Mouse (Mus musculus): ENCODE data around the gene Fbln1.

The Fbln1 gene

GRCm38 (mm10) chr15:85206703-85207075, 940 bp downstream of the Fbln1 start:
- no peak for DNase-seq (ENCODE audit: low spot score)

DNA sequence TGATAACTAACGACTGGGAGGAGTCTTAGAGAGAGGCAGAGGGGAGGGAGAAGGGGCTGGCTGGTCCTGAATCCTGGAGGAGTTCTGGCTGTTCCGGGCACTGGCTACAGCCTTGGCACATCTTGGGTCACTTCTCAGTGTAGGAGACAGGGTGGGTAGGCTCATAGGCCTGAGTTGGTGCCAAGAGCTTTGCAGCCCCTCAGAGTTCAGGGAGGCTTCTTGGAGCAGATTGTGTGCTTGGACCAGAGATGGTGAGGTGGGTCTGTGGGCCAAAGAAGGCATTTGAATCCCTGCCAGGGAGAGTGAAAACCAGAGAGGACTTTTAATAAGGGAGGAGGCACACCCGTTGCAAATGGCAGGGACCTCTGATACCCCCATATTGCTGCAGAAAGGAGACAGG, 1.3 kb downstream of the Fbln1 start:
- no peak for DNase-seq (ENCODE audit: low spot score)

- peak; percentile 63 for DNase-seq (ENCODE audit: low spot score)
These were observed 2.0 kb downstream of the Fbln1 start for GRCm38 (mm10) chr15:85207763-85208162.

- DNase-seq (ENCODE audit: low spot score) = no peak
These were observed 2.6 kb downstream of the Fbln1 start for GRCm38 (mm10) chr15:85208332-85208731.

DNA sequence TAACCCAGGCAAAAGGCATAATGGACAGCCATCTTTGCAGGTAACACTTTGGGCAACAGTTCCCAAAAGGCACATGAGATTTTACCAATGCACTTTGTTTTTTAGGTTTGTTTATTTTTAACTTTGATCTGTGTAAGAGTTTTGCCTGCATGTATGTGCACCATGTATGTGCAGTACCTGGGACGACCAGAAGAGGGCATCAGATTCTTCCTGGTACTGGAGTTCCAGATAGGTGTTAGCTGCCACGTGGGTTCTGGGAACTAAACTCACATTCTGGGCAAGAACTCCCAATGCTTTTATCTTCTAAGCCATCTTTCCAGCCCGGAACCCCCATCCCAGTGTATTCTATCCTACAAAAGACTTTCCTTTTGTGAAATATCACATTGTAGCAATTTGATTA, 3.6 kb downstream of the Fbln1 start:
- no peak for DNase-seq (ENCODE audit: low spot score)

DNA sequence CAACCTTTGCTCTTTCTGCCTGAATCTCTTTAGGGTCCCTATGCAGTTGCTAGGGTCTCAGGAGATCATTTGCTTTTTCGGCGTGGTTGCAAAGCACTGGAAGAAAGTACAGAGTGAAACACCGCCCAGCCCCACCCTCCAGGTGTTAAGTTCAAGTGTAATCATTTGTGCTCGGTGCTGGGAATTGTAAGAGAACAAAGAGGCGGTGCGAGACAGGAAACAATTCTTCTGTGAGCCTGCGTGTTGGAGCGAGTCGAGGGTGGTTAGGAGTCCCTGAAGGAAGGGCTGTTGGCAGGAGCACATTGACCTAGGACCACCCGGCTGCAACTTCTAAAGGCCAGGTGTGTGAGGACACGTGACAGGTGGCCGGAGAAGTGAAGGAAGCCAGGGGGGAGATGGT, 4.9 kb downstream of the Fbln1 start:
- no peak for DNase-seq (ENCODE audit: low spot score)

- DNase-seq (ENCODE audit: low spot score) = no peak
These were observed 5.5 kb downstream of the Fbln1 start for GRCm38 (mm10) chr15:85211101-85211760.

GRCm38 (mm10) chr15:85216069-85216813, 10.5 kb downstream of the Fbln1 start:
- no peak for DNase-seq (ENCODE audit: low spot score)

DNA sequence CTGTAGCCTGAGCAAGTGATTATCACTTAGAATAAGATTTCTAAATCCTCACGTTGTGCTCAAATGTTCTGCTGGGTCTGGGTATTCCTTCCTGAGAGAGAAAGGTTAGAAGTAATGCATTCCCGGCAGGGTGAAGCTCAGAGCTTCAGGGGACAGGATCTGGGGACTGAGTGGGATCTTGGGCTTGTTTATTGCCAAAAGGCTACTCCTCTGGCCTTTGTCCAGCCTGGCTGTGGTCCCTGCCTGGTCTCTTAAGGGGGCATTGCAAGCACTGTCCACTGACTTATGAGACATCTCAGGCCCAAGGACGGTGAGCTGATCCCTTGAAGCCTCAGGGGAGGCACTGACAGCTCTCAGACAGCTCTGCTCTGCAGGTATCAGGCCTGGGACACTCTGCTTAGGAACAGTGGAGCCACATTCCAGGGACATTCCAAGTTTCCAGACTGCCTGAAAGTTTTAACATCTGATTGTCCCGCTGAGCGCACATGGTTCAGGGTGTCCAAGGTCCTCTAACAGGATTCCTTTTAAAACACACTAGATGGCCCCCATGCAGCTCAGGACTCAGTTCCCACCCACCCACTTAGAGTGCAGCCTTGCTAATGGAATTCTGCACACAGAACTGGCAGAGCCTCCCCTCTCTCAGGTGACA, 13.0 kb downstream of the Fbln1 start:
- DNase-seq (ENCODE audit: low spot score) = no peak

- no peak for DNase-seq (ENCODE audit: low spot score)
These were observed 14.6 kb downstream of the Fbln1 start for GRCm38 (mm10) chr15:85220371-85220770.

- DNase-seq (ENCODE audit: low spot score) = no peak
These were observed 15.5 kb downstream of the Fbln1 start for GRCm38 (mm10) chr15:85221115-85221854.

DNA sequence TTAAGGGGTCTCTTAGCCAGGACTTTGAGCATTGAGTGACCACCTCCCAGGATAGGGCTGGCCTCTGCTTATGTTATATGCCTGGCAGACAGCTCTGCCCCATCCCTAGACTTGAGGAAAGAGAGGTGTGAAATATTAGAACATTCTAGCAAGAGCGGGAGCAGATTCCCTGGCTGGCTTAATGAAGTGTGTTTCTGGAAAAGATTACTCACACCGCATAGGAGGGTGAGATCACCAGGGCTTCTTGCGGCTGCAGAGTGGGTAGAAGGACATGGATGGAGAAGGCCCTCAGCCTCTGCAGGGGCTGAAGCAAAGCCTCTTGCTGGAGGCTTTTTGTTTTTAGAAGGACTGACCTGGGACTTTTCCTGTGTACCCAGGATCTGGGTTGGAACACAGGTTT, 19.9 kb downstream of the Fbln1 start:
- DNase-seq (ENCODE audit: low spot score) = no peak

- no peak for DNase-seq (ENCODE audit: low spot score)
These were observed 21.1 kb downstream of the Fbln1 start for GRCm38 (mm10) chr15:85226841-85227240.

DNA sequence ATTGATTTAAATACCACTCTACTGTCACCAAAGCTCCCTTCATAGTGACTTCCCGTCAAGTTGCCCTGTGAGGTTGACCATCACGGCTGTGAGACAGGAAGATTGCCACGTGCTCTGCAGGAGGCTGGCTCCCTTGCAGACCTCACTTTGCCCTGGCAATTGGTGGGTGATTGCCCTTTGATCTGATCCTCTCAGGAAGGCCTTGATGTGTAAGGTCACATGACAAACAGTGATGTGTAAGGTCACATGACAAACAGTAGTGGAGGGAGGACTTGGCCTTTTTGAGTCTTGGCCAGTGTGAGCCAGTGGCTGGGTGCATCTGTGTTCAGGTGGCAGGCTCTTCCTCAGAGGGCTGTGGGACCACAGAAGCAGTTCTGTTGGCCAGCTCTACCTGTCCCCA, 22.8 kb downstream of the Fbln1 start:
- DNase-seq (ENCODE audit: low spot score) = no peak

DNA sequence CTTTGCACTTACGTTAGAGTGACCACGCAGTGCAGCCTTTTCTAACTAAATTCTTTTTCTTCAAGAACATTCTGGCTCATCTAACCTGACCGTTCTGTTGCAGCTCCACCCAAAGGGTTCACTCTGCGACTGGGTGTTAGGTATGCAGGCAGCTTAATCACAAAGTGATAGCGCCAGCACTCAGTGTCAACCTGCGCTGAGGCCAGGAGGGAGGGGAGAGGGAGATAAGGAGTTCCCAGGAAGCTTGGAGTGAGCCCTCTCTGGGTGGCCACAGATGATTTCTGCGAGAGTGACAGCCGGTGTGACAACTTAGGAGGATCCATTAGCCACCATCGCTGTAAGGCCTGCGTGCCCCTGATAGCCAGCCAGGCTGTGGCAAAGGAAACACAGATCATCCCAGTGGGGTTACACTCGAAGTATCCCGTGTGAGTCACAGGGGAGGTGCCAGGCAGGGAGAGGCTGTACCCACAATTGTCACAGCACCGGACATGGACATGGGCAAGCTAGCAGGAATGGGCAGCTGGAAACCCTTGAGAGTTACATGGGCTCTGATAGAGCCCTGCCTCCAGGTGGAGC, 24.3 kb downstream of the Fbln1 start:
- DNase-seq (ENCODE audit: low spot score) = no peak

DNA sequence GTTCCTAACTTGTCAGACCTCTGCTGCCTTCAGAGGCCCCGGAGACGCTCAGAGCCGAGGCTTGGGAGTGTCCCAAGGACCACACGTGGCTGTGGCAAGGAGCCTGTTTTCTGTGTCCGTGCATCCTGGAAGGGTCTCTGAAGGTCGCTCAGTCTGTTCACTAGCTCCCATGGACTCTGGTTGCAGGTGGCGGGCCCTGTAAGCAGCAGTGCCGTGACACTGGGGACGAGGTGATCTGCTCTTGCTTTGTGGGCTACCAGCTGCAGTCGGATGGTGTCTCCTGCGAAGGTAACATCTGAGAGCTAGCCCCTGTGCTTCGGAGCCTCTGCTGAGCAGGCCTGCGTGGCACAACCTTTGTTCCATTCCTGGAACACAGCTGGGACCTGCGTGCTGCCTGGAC, 24.9 kb downstream of the Fbln1 start:
- DNase-seq (ENCODE audit: low spot score) = no peak

DNA sequence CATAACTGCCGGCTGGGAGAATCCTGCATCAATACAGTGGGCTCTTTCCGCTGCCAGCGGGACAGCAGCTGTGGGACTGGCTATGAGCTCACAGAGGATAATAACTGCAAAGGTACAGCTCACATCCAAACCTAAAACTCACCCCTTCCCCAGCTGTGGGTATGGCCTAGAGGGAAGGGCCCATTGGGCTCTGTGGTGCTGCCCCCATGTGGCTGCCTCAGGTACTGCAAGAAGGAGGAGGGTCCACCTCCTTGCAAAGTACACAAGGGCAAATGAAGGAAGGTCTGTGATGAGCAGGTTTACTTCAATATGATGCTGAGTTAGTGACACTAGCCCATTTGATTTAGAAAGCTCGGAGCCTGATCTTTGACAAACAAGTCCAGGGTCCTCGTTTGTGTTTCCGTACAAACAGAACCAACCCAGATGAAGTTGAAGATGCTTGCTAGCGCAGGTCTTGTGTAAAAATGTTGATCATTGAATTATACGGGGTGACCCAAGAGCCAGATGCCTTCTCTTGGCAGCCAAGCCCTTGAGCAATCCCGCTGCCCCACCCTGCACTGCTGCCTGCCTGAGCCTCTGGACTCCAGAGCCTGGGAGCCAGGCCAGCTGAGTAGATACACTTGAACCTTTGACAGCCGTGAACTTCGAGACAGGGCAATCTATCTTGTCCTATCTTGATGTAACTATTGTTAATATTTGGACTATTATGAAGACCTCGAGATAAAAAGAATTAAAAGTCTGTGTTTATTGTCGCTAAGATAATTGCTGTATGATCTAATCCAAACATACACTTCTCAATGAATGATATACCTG, 25.9 kb downstream of the Fbln1 start:
- DNase-seq (ENCODE audit: low spot score) = peak; percentile 69

- no peak for DNase-seq (ENCODE audit: low spot score)
These were observed 26.4 kb downstream of the Fbln1 start for GRCm38 (mm10) chr15:85232256-85232535.

GRCm38 (mm10) chr15:85232543-85233250, 26.9 kb downstream of the Fbln1 start:
- no peak for DNase-seq (ENCODE audit: low spot score)

DNA sequence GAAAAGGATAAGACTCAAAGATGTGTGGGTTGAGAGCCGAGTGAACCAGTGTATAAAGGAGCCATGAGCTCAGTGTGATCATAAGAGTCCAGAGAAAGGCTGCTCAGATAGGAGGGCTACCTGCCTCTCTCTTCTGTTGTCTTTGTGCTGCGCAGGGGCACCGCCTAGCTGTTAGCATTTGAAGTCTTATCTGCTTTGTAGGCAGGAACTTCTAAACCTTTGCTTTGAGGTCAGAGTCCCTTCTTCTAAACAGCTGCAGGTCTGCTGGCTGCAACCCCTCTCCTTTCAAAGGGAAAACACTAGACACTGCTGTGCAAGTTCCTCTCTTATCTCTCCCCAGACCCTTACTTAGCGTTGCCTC, 27.5 kb downstream of the Fbln1 start:
- DNase-seq (ENCODE audit: low spot score) = no peak

DNA sequence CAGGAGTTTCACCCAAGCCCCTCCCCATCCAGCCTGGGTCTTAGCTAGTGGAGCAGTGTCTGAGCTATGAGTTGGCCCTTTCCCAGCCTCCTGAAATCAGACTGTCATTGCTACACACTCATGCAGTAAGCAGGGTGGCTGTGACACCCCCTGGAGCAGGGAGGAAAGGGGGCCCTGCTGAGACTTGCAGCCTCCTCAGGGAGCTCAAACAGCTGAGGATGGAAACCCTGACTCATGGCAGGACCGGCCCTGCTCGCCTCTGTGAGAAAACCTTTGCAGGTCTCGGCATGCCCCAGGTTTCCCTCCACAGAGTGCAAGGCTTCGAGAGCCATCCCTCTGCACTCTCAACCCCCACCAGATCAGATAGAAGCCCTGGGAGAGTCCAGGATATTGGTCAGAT, 27.9 kb downstream of the Fbln1 start:
- no peak for DNase-seq (ENCODE audit: low spot score)

All from ovary, adult 18-20 months (tissue).